Mouse (Mus musculus) kidney, adult 2 months (tissue): ENCODE measurements around the gene Rora. TPM values are rescaled to one million over a fixed set of nuclear protein-coding genes. Genes with fewer than 3 reads are reported as not detected.

ENCODE experiments used
- DNase-seq: peaks from one replicate; pipeline ENCODE4 v3.0.0; 2021
- H3K27ac ChIP-seq: fragments of 200-500 bp; 2 replicates; pipeline ENCODE4 v1.5.1; 2012; ENCODE audit warnings: low read depth, low read length, control low read depth, inconsistent platforms; ENCODE audit not compliant: insufficient read depth
- H3K27me3 ChIP-seq: fragments of 200-500 bp; replicated peaks from 2 replicates; pipeline ENCODE4 v1.6.1; 2012; ENCODE audit warnings: mild to moderate bottlenecking, moderate library complexity, low read length, inconsistent platforms; ENCODE audit not compliant: control insufficient read depth, insufficient read depth
- H3K36me3 ChIP-seq: fragments of 200-500 bp; 2 replicates; pipeline ENCODE4 v1.6.1; 2012; ENCODE audit warnings: mild to moderate bottlenecking, moderate library complexity, low read length, inconsistent platforms; ENCODE audit not compliant: control insufficient read depth, insufficient read depth
- H3K4me1 ChIP-seq: fragments of 200-500 bp; 2 replicates; pipeline ENCODE4 v1.6.1; 2011; ENCODE audit warnings: low read length; ENCODE audit not compliant: control insufficient read depth, insufficient read depth
- H3K4me3 ChIP-seq: fragments of 200-500 bp; 2 replicates; pipeline ENCODE4 v1.5.1; 2011; ENCODE audit warnings: mild to moderate bottlenecking, low read depth, low read length, control low read depth; ENCODE audit not compliant: insufficient read depth
- CTCF ChIP-seq: fragments of 200-500 bp; conservative IDR thresholded peaks from 2 replicates; pipeline ENCODE4 v1.5.1; 2011; ENCODE audit warnings: low read depth, mild to moderate bottlenecking, control low read depth, low read length, moderate library complexity, mixed read lengths; ENCODE audit not compliant: insufficient read depth, insufficient read length
- POLR2A ChIP-seq: fragments of 200-500 bp; IDR thresholded peaks from one replicate; pipeline ENCODE4 v1.6.1; 2011; ENCODE audit warnings: low read depth, low read length, control low read depth
- WGBS: fragments of 180-500 bp; shearing (Covaris S2); methylation state at CpG from one replicate; pipeline ENCODE4 v1.1.7; 2018; 5-methylcytosine and 5-hydroxymethylcytosine counted together
- polyA plus RNA-seq: library from polyadenylated mRNA; depleted of rRNA; stranded (reverse); fragments of >200 nt; gene quantifications from 2 replicates; pipeline ENCODE4 v1.2.3, GENCODE M21; 2012

Rora gene
- polyA plus RNA-seq, 1 experiment = 15.5 TPM

DNA sequence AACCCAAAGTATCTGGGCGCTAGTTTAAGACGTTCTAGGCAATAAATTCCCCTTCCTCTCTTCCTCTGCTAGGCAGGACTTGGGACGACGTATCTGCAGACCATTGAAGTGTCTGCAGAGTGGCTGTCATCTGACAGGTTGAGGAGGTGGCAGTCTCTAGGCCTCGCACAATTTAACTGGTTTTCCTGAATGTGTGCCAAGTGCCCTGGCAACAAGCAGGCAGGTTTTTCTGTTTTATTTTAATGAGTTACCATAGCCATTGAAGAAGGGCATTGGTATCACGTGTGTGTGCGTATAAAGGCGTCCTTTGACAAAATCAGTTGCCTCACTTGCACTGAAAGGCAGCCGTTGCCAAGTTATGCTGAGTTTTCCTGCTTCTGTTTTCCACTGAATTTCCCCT lies 619.3 kb downstream of the Rora start:
- Histone ChIP-seq H3K4me1 (no peaks in the 10 kb centered on the region; the same call in 1 of the 2 replicates), H3K36me3 (no peaks in the 10 kb centered on the region), H3K27me3 (no peaks in the 10 kb centered on the region), H3K4me3 (no peak overlapping the region), H3K27ac (no peak overlapping the region)
- 43% methylated on average over 9 of the region's 9 CpGs for WGBS
- no peak for TF ChIP-seq POLR2A
- TF ChIP-seq CTCF = no peak
- peak; percentile 86 for DNase-seq

DNA sequence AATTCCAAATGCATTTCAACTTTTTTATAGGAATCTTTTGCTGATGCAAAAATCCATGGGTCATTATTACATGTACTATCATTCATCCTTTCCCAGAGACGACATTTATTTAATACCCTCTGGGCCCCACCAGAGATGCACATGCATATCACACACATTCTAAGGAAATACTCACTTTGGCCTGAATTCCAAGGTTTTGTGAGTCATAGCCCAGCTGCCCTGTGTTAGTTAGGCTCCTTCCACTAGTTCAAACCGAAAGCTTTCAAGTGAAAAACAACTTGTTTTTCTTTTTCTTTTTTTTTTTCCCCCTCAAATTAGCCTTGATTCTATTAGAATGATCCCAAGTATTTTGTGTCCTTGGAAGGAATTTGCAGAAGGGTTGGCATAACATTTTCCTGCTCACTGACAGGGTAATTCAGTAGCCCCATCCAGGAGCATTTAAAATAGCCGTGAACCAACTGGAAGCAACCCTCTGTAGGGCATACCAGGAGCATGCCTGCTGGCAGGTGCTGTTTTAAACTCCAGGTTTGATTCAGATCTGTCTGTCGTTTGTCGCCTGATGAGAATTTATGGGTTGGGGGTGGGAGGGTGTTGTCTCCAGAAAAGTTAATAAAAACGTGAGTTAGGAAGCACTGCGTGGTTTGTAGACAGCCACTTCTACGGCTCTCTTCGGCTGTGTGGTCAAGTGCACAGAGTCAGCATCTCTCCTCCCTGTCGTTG lies 621.3 kb downstream of the Rora start:
- Histone ChIP-seq H3K4me1 (no peaks in the 10 kb centered on the region; the same call in 1 of the 2 replicates), H3K27ac (no peak overlapping the region), H3K36me3 (no peaks in the 10 kb centered on the region), H3K4me3 (no peak overlapping the region), H3K27me3 (no peaks in the 10 kb centered on the region)
- no peak for DNase-seq
- WGBS = 52% methylated on average over 10 of the region's 10 CpGs
- TF ChIP-seq CTCF (no peak), POLR2A (no peak)

DNA sequence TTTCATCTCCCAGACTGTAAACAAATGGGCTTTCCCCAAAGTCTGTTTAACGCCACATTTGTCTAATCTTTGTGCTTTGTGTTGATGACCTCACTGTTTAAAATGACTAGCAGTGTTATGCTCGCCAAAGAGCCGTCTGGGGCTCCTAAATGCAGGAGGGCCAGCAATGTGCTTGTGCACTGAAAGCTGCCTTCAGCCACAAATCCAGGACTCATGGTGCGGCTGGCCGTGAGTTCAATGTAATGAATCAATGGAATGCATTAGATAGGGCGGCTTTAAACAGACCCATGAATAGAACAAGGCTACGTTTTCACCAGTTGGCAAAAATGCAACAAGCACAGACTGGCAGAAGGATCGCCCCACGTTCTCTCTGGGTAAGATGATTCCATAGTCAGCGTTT lies 623.7 kb downstream of the Rora start:
- WGBS = 93% methylated on average over 10 of the region's 10 CpGs
- DNase-seq = no peak
- no peak overlapping the region for H3K4me3 ChIP-seq
- TF ChIP-seq POLR2A (no peak), CTCF (no peak)
- no peaks in the 10 kb centered on the region for H3K36me3 ChIP-seq
- H3K27ac ChIP-seq = no peak overlapping the region
- no peaks in the 10 kb centered on the region; the same call in 1 of the 2 replicates for H3K4me1 ChIP-seq
- no peaks in the 10 kb centered on the region for H3K27me3 ChIP-seq

DNA sequence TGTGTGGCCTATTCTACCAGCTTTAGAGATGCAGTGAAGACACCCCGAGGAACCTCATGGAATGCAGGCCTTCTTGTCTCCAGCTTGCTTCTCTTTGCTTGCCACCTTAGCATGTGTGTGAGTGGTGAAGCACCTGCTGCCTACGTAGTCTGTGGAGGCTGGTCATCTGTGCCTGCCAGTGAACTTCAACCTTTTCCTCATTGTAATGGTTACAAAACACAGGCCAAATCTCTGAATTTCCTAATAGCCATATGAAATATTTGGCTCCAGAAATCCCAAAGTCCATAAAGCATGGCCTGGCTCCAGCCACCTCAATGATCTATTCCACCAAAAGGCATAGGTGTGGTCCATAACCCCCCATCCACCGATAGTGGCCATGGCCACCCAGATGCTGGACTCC lies 631.4 kb downstream of the Rora start:
- Histone ChIP-seq H3K27ac (no peak overlapping the region), H3K4me1 (no peaks in the 10 kb centered on the region), H3K4me3 (no peak overlapping the region), H3K36me3 (no peaks in the 10 kb centered on the region), H3K27me3 (no peaks in the 10 kb centered on the region)
- DNase-seq = no peak
- 86% methylated on average over 3 of the region's 3 CpGs for WGBS
- TF ChIP-seq POLR2A (no peak), CTCF (no peak)

DNA sequence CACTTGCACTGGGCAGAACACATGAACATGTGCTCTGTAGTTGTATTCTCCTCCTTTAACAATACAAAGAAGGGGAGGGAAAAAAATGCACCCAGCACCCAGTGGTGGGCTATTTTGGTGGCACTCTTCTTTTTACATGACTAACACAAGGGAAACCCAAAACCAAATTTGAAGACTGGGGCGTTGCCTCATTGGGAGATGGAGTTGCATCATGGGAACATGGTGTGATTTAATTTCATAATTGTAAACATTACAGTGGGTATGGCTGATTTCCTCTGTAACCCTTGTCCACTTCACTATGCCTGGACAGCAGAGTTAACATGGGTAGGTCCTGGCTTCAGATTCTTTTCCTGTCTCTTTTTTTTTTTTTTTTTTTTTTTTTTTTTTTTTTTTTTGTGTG lies 634.5 kb downstream of the Rora start:
- TF ChIP-seq CTCF (no peak), POLR2A (no peak)
- Histone ChIP-seq H3K27ac (no peak overlapping the region), H3K36me3 (no peaks in the 10 kb centered on the region), H3K4me3 (no peak overlapping the region), H3K4me1 (no peaks in the 10 kb centered on the region; the same call in 1 of the 2 replicates), H3K27me3 (no peaks in the 10 kb centered on the region)
- DNase-seq = no peak
- WGBS = 94% methylated on average over 1 of the region's 1 CpGs

DNA sequence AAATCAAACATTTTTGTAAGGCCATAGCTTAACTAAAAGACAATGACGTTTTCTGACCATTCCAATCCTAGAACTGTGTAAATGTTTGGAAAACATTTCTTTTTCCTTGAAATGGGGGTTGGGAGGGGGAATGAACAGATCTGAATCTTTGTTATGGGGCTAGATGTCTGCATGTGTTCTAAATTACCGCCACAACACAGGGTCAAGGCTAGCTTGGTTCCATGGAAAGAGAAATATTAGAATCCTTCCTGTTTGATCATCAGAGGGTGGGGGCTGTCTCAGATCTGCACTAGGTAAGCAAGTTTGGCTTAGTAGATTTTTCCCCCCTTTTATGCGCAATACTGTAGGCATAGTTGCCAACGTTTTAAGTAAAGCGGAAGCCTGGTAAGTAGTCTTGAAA lies 635.0 kb downstream of the Rora start:
- Histone ChIP-seq H3K4me3 (no peak overlapping the region), H3K4me1 (no peaks in the 10 kb centered on the region; the same call in 1 of the 2 replicates), H3K27ac (no peak overlapping the region), H3K27me3 (no peaks in the 10 kb centered on the region), H3K36me3 (no peaks in the 10 kb centered on the region)
- 68% methylated on average over 5 of the region's 5 CpGs for WGBS
- TF ChIP-seq POLR2A = no peak
- no peak for DNase-seq

DNA sequence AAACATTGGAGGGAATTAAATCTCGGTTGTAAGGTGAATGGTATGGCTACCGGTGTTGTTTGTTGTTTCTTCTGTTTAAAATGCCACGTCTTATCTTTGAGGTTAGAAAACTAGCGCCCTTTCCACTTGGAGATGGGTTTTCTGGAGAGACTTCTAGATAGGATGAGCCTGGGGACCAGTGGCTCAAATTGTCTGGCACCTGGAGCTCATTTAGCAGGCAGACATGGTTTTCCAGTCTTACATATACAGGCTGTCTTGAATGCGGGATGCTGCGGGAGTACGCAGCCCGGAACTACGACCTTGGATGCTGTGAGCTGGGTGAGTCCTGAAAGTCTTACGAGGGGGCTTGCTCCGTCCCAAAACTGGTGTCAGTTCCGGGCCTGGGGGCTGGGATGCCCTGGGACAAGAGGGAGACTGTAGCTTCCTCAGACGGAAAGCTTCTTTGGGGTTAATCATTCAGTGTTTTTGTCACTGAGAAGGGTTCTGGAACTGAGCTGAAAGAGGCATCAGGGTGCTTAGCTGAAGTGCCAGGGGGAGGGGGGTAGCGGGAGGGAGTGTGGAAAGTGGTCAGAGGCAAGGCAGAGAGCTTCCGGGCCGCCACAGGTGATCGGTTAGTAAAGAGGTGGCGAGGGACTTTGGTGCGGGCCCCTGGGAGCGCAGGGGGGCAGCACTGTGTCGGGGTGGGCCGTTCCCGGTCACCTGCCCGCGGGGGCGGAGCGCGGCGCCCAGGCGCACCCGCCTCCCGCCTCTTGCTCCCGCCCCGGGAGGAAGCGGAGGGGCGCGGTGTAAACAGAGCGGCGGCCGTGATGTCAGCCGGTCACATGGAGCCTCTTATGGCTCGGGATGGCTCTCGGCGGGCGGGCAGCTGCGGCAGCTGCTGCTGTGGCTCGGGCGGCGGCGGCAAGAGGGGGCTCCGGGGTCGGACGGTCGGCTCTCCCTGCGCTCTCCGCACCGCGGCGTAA lies 635.8 kb downstream of the Rora start:
- no peaks in the 10 kb centered on the region for H3K36me3 ChIP-seq
- WGBS = 3% methylated on average over 59 of the region's 59 CpGs
- H3K4me3 ChIP-seq = peak overlapping the region; percentile 92
- TF ChIP-seq POLR2A (peak; percentile 51), CTCF (0 out of 2 replicates have a peak, but pooled peaks have one; percentile 12)
- DNase-seq = peak; percentile 96
- H3K27ac ChIP-seq = peak overlapping the region; percentile 91
- no peaks in the 10 kb centered on the region for H3K27me3 ChIP-seq
- H3K4me1 ChIP-seq = no peaks in the 10 kb centered on the region; the same call in 1 of the 2 replicates
